Mouse (Mus musculus): ENCODE data around the gene Gm39115. TPM values are rescaled to one million over a fixed set of nuclear protein-coding genes. Genes with fewer than 3 reads are reported as not detected.
"Not testable (repeated sequence)": the region's sequence is repeated elsewhere in the genome, so short reads cannot be mapped to it uniquely, and the experiment has no call there.

Gm39115 gene
- polyA plus RNA-seq, 1 experiment from 2014 or later, result not detected

DNA sequence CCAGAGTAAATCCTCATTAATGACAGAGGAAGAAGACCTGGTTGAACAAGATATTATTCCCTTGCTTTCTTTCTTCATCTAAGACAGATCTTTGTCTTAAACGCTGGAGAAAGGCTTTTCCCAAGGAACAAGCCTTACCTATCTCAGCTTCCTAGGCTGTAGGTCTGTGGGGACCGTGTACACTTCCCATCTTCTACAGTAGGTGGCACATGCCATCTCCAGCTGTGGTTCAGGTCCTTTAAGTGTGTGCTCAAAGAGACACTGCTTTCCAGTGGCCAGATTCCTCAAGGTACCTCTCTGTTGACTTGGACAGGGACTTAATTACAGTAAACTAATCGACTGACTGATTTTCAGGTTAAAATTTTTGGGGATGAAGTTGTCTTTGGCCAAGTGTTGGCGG, 7.0 kb downstream of the Gm39115 start:
- H3K9ac ChIP-seq (ENCODE audit: low read length), result no peak overlapping the region
- no peaks in the 10 kb centered on the region for H3K4me1 ChIP-seq (replicated peaks; ENCODE audit: control insufficient read depth, insufficient read depth, low read length)
- no peaks in the 10 kb centered on the region for H3K9me3 ChIP-seq (ENCODE audit: control insufficient read depth, low read length)
- H3K27ac ChIP-seq (ENCODE audit: low read depth, low read length), result no peak overlapping the region
- 75% methylated on average over 4 of the region's 4 CpGs for WGBS
- DNase-seq (ENCODE audit: low spot score) (no peak), ATAC-seq (replicated peaks; ENCODE audit: low FRiP score) (no peak)
- H3K27me3 ChIP-seq (ENCODE audit: control insufficient read depth, insufficient read depth, low read length), result no peaks in the 10 kb centered on the region
- no peak overlapping the region for H3K4me2 ChIP-seq (ENCODE audit: low read depth, low read length, severe bottlenecking)
- no peaks in the 10 kb centered on the region for H3K36me3 ChIP-seq (ENCODE audit: control insufficient read depth, insufficient read depth, low read length)
- H3K4me3 ChIP-seq (ENCODE audit: low read depth, low read length), result no peak overlapping the region

DNA sequence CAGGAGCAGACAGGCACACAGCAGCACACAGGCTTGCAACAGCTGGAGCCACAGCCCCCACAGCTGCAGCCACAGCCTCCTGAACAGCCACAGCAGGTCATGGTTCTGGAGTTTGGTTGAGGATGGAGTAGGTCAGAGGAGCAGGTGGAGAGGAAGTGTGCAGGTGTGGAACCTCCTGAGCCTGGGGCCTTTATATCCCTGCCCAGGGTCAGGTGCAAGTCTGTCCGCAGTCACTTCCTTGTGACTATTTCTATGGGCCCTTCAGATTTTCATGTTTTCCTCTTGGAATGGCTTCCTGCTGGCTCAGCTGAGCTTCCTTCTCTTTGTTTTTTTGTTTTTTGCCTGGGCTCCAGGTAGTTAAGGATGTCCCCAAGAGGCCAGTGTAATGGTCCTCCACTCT, 15.2 kb downstream of the Gm39115 start, which contains the start of gene Gm45618:
Gene Gm45618 (minus strand): TSS at position 101 of the 400 bp plus-strand sequence.
- not testable (repeated sequence) for H3K4me2 ChIP-seq (ENCODE audit: low read depth, low read length, severe bottlenecking); ATAC-seq (replicated peaks; ENCODE audit: low FRiP score); H3K4me1 ChIP-seq (replicated peaks; ENCODE audit: control insufficient read depth, insufficient read depth, low read length); H3K4me3 ChIP-seq (ENCODE audit: low read depth, low read length); H3K27me3 ChIP-seq (ENCODE audit: control insufficient read depth, insufficient read depth, low read length); H3K27ac ChIP-seq (ENCODE audit: low read depth, low read length); DNase-seq (ENCODE audit: low spot score); H3K9ac ChIP-seq (ENCODE audit: low read length); H3K9me3 ChIP-seq (ENCODE audit: control insufficient read depth, low read length); H3K36me3 ChIP-seq (ENCODE audit: control insufficient read depth, insufficient read depth, low read length)
- WGBS, result 93% methylated on average over 1 of the region's 1 CpGs

DNA sequence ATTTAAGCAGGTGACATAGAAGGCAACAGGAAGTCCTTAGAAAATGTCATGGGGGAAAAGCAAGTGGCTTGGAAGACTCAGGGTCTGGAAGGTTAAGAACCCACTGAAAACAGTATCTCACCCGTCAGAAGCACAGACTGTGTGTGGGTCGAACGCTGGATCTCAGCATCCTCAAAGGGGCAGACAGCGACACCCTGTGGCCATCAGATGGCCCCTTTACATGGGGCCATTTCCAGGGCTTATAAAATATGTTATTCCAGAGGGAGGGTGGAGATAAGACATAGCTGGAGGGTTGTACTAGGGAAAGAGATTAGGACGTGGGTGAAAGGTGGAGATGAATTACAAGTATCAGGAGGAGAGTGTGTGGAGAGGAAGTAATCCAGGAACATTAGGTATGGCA, 16.2 kb downstream of the Gm39115 start:
- H3K36me3 ChIP-seq (ENCODE audit: control insufficient read depth, insufficient read depth, low read length), result no peaks in the 10 kb centered on the region
- H3K4me3 ChIP-seq (ENCODE audit: low read depth, low read length), result no peak overlapping the region
- DNase-seq (ENCODE audit: low spot score) (peak; percentile 53), ATAC-seq (replicated peaks; ENCODE audit: low FRiP score) (no peak)
- H3K27ac ChIP-seq (ENCODE audit: low read depth, low read length), result no peak overlapping the region
- H3K4me2 ChIP-seq (ENCODE audit: low read depth, low read length, severe bottlenecking), result no peak overlapping the region
- no peaks in the 10 kb centered on the region for H3K9me3 ChIP-seq (ENCODE audit: control insufficient read depth, low read length)
- WGBS, result 24% methylated on average over 5 of the region's 5 CpGs
- H3K9ac ChIP-seq (ENCODE audit: low read length), result no peak overlapping the region
- no peaks in the 10 kb centered on the region for H3K4me1 ChIP-seq (replicated peaks; ENCODE audit: control insufficient read depth, insufficient read depth, low read length)
- no peaks in the 10 kb centered on the region for H3K27me3 ChIP-seq (ENCODE audit: control insufficient read depth, insufficient read depth, low read length)

DNA sequence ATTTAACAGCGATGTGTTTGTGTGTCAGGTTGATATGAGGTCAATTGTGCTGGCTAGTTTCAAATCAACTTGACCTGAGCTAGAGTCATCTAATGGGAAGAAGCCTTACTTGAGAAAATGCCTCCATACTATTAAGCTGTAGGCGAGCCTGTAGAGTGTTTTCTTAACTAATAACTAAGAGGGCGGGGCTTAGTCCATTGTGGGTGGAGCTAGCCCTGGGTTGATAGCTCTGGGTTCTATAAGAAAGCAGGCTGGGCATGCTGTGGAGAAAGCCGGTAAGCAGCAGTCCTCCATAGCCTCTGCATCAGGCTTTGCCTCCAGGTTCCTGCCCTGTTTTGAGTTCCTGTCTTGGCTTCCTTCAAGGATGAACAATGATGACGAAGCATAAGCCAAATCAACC, 31.1 kb downstream of the Gm39115 start:
- ATAC-seq (replicated peaks; ENCODE audit: low FRiP score) (no peak), DNase-seq (ENCODE audit: low spot score) (no peak)
- no peak overlapping the region for H3K9ac ChIP-seq (ENCODE audit: low read length)
- H3K4me1 ChIP-seq (replicated peaks; ENCODE audit: control insufficient read depth, insufficient read depth, low read length), result no peaks in the 10 kb centered on the region
- no peaks in the 10 kb centered on the region for H3K36me3 ChIP-seq (ENCODE audit: control insufficient read depth, insufficient read depth, low read length)
- 66% methylated on average over 5 of the region's 5 CpGs for WGBS
- no peaks in the 10 kb centered on the region for H3K9me3 ChIP-seq (ENCODE audit: control insufficient read depth, low read length)
- H3K4me3 ChIP-seq (ENCODE audit: low read depth, low read length), result no peak overlapping the region
- no peak overlapping the region for H3K4me2 ChIP-seq (ENCODE audit: low read depth, low read length, severe bottlenecking)
- H3K27me3 ChIP-seq (ENCODE audit: control insufficient read depth, insufficient read depth, low read length), result no peaks in the 10 kb centered on the region
- H3K27ac ChIP-seq (ENCODE audit: low read depth, low read length), result no peak overlapping the region

DNA sequence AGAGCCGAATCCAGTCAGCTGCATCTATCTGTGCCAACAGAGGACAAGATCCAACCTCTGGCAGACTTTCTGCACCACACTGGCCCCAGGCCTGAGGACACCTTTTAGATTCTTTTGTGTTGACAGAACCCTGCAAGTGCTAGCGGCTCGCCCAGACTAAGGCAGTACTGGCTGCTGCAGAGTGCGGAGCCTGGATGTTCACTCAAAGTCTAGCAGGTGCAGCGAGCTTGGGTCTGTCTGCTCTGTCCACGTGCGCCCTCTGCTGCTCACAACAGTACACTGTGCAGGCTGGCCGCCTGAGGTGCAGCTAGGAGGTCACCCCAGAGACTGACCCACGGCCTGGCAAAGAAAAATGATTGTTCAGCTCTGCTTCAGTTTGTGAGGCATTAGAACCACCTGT, 38.1 kb downstream of the Gm39115 start:
- H3K4me1 ChIP-seq (replicated peaks; ENCODE audit: control insufficient read depth, insufficient read depth, low read length), result peaks cover 2% of the 10 kb centered on the region; the same call in 1 of the 2 replicates
- ATAC-seq (replicated peaks; ENCODE audit: low FRiP score) (peak; percentile 69), DNase-seq (ENCODE audit: low spot score) (peak; percentile 91)
- H3K9me3 ChIP-seq (ENCODE audit: control insufficient read depth, low read length), result no peaks in the 10 kb centered on the region
- H3K36me3 ChIP-seq (ENCODE audit: control insufficient read depth, insufficient read depth, low read length), result no peaks in the 10 kb centered on the region
- H3K4me3 ChIP-seq (ENCODE audit: low read depth, low read length), result no peak overlapping the region
- peaks cover 12% of the 10 kb centered on the region for H3K27me3 ChIP-seq (ENCODE audit: control insufficient read depth, insufficient read depth, low read length)
- H3K9ac ChIP-seq (ENCODE audit: low read length), result no peak overlapping the region
- WGBS, result 13% methylated on average over 9 of the region's 9 CpGs
- no peak overlapping the region for H3K4me2 ChIP-seq (ENCODE audit: low read depth, low read length, severe bottlenecking)
- no peak overlapping the region for H3K27ac ChIP-seq (ENCODE audit: low read depth, low read length)

DNA sequence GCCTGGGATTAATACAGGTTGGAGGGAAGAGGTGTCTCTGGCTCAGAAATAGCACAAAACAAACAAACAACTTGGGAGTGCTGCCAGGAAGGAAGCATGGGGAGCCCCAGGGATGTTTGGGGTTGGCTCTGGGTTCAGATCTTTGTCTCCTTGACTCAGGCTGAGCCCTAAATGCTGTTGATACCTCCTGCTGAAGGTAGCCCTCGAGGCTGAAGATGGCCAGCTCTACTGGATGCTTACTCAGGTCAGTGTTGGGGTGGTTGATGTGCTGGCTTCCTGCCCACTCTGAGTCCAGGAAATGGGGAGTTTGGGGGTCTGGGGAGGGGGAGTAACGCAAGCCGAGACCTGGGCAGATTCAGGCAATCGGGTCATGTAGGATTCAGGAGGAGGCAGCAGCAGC, 39.1 kb downstream of the Gm39115 start:
- no peak overlapping the region for H3K27ac ChIP-seq (ENCODE audit: low read depth, low read length)
- WGBS, result 71% methylated on average over 4 of the region's 4 CpGs
- DNase-seq (ENCODE audit: low spot score) (no peak), ATAC-seq (replicated peaks; ENCODE audit: low FRiP score) (no peak)
- H3K4me2 ChIP-seq (ENCODE audit: low read depth, low read length, severe bottlenecking), result no peak overlapping the region
- H3K4me1 ChIP-seq (replicated peaks; ENCODE audit: control insufficient read depth, insufficient read depth, low read length), result peaks cover 11% of the 10 kb centered on the region
- H3K36me3 ChIP-seq (ENCODE audit: control insufficient read depth, insufficient read depth, low read length), result no peaks in the 10 kb centered on the region
- H3K9ac ChIP-seq (ENCODE audit: low read length), result no peak overlapping the region
- H3K9me3 ChIP-seq (ENCODE audit: control insufficient read depth, low read length), result no peaks in the 10 kb centered on the region
- H3K27me3 ChIP-seq (ENCODE audit: control insufficient read depth, insufficient read depth, low read length), result peaks cover 12% of the 10 kb centered on the region
- no peak overlapping the region for H3K4me3 ChIP-seq (ENCODE audit: low read depth, low read length)

DNA sequence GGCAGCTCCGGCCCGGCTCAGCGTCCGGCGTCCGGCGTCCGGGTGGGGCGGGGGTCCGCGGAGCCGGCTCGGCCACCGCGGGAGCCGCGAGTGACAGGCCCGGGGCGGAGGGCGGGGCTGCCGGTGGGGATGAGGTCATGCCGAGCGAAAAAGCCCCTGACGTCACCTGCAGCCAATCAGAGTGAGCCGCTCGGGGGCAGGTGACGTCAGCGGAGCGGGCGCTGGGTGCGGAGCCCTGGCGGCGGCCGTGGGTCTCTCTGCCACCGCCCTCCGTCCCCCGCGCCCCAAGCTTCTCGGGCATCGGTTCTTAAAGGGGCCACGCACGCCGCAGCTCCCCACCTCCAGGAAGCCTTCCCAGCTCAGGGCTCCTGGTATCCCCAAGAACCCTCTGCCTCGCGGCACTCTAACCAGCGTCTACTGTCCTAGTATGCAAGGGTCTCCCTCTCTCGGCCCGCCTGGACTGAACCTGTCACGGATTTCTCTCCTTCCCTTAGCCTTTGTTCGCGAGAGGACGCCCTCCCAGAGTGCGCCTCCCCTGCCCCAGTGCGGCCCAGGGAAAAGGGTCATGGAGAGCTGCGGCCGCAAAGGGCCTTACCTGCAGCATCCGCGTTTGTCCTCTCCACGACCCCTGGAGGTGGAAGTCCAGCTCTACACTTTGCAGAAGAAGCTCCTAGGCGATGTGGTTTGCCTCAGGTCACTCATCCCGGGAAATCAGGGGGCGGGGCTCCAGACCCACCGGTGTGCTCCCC, 40.5 kb downstream of the Gm39115 start, which contains the start of gene Dusp8:
Gene Dusp8 (minus strand): TSS at position 661 of the 749 bp plus-strand sequence.
- Histone ChIP-seq H3K27me3 (ENCODE audit: control insufficient read depth, insufficient read depth, low read length) (peaks cover 12% of the 10 kb centered on the region), H3K4me3 (ENCODE audit: low read depth, low read length) (peak within 1 kb of the TSS; percentile 83), H3K4me1 (replicated peaks; ENCODE audit: control insufficient read depth, insufficient read depth, low read length) (peaks cover 15% of the 10 kb centered on the region), H3K27ac (ENCODE audit: low read depth, low read length) (peak within 1 kb of the TSS; percentile 63), H3K4me2 (ENCODE audit: low read depth, low read length, severe bottlenecking) (peak within 1 kb of the TSS; percentile 94), H3K9ac (ENCODE audit: low read length) (peak within 1 kb of the TSS; percentile 82), H3K36me3 (ENCODE audit: control insufficient read depth, insufficient read depth, low read length) (no peaks in the 10 kb centered on the region), H3K9me3 (ENCODE audit: control insufficient read depth, low read length) (no peaks in the 10 kb centered on the region)
- peak; percentile 89 for ATAC-seq (replicated peaks; ENCODE audit: low FRiP score)
- WGBS, result under 1% methylated on average over 55 of the region's 63 CpGs
- DNase-seq (ENCODE audit: low spot score), result peak; percentile 96

DNA sequence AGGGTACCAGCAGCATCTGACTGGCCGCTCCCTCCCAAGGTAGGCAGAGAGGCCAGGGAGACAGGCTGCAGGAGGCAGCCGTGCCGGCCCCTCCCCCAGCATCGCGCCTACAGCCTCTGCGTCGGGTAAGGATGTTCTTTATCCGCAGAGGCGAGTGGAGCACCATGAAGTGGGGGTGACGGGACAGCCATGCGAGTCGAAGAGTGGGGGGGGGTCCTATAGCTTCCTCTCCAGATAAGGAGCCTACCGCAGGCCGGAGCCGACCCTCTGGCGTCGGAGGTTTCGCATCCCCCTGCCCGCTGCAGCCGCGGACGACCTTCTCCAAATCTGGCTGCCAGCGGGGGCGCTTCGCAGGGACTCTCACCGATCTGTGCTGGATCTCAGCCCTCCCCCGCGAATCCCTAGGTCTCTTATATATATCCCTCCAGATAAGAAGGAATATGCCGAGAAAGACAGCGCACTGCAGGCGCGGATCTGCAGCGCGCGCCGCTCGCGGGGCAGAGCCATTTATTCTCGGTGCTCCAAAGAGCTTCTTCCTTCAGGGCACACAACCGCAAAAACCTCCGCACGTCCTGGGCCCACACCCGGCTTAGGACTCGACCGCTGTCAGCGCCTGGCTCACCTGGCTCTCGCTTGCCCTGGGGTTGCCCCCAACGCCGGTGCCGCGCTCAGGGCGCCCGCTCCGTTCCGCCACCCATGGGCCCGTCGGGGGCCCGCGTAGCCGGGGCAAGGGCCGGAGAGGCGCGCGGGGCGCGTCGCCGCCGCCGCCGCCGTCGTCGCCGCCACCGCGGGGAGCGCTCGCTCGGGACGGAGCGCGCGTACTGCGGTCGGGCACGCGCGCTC, 41.3 kb downstream of the Gm39115 start:
- DNase-seq (ENCODE audit: low spot score), result peak; percentile 65
- Histone ChIP-seq H3K9me3 (ENCODE audit: control insufficient read depth, low read length) (no peaks in the 10 kb centered on the region), H3K4me1 (replicated peaks; ENCODE audit: control insufficient read depth, insufficient read depth, low read length) (peaks cover 23% of the 10 kb centered on the region), H3K4me2 (ENCODE audit: low read depth, low read length, severe bottlenecking) (peak overlapping the region; percentile 94), H3K4me3 (ENCODE audit: low read depth, low read length) (peak overlapping the region; percentile 83), H3K27me3 (ENCODE audit: control insufficient read depth, insufficient read depth, low read length) (peaks cover 12% of the 10 kb centered on the region), H3K27ac (ENCODE audit: low read depth, low read length) (peak overlapping the region; percentile 63; the same call in 1 of the 2 replicates), H3K9ac (ENCODE audit: low read length) (peak overlapping the region; percentile 82), H3K36me3 (ENCODE audit: control insufficient read depth, insufficient read depth, low read length) (no peaks in the 10 kb centered on the region)
- ATAC-seq (replicated peaks; ENCODE audit: low FRiP score), result peak; percentile 31
- WGBS, result 1% methylated on average over 89 of the region's 89 CpGs

Measured in forebrain, embryonic 11.5 days (tissue).